Mouse (Mus musculus) gastrocnemius, postnatal 4 days (tissue): ENCODE results near the gene Zfr2. TPM values are rescaled to one million over a fixed set of nuclear protein-coding genes. Genes with fewer than 3 reads are reported as not detected.
"Not testable (repeated sequence)": the region's sequence is repeated elsewhere in the genome, so short reads cannot be mapped to it uniquely, and the experiment has no call there.

Experiments
- DNase-seq, 2 experiments: peaks; one replicate each; pipeline ENCODE4 v3.0.0; 2021 to 2022; ENCODE audit warnings: low spot score in 2 of 2, mixed read lengths in 2 of 2
- total RNA-seq, 2 experiments: library from RNA; stranded (reverse); gene quantifications; 2 replicates each; pipeline ENCODE4 v1.2.3; 2021

The Zfr2 gene
- total RNA-seq, 2 experiments from 2014 or later = 4.3 to 5.6 TPM

DNA sequence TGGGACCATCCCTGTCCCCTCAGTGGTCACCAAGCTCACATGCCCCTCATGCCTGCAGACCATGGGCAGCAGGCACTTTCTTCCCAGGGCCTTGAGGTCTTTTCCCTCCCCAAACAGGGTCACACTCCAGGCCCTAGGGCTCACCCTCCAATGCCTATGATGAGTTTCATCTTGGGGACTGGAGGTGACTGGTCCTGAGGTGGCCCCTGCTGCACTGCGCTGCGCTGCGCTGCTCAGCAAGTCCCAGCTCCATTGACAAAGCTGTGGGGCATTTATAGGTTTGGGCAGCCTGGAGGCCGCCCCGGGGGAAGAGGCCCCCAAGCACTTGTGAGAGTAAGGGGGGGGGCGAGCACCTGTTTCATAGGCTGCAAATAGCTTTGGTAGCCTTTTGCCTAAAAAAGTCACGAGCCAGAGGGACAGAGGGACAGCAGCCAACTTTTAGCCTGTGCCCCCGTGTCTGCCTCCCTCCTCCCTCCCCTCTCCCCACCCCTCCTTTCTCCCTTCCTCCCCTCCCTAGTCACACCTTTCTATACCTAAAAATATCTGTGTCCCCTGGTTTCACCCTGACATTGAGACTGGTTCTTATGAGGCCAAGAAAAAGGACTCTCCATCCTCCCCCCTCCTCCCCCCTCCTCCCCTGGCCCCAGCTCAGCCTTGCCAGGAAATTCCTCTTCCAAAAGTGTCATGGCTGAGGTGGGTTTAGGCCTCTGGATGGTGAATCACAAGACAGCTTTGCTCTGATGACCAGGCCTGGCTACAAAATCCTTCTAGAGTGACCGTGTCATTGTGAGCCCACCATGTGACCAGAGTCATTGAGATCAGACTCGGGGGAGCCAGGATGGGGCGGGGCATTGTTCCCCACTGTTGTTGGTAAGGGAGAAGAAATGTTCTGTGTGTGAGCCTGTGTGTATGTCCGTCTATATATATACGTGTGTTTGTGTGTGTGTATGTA, 30.9 kb upstream of the Zfr2 start, which contains the start of gene Nmrk2:
TSS of gene Nmrk2 (minus strand) at position 245 of the 952 bp plus-strand sequence.
- DNase-seq = no peak

DNA sequence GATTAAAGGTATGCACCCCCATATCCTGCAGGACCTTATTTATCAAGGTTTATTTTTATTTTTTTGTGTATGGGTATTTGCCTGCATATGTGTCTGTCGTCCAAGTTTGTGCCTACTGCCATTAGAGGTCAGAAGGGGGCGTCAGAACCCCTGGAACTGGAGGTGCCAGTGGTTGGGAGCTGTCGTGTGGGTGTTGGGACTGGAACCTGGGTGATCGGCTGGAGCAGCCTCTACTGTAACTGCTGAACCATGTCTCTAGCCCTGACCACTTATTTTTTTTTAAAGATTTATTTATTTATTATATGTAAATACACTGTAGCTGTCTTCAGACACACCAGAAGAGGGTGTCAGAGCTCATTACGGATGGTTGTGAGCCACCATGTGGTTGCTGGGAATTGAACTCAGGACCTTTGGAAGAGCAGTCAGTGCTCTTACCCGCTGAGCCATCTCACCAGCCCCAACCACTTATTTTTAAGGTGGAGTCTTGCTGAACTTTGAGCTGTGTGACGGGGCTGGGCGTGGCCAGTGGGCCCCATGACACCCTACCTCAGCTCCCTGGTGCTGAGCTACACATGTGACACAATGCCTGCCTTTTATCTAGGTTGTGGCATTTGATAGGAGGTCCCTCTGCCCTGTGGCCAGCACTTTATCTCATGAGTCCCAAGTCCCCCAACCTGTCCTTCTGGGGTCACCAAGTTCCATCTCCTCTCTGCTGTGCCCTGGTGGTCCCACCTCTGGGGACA, 29.8 kb upstream of the Zfr2 start:
- no peak for DNase-seq

DNA sequence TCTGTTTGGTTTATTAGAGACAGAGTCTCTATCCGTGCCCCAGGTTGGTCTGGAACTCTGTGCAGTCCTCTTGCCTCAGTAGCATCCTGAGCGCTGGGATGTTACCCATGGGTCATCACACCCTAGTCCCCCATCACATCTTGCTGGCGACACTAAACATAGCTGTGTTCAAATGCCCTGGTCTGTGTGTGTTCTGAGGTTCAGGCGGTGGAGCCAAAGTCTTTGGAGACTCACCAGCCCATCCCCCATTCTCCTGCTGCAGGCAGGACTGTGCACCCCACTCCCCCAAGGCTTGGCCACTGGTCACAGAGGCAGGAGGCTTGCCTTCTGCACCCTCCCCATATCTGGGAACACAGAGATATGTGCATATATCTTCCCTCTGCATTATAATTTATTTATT, 28.8 kb upstream of the Zfr2 start:
- DNase-seq = no peak

DNA sequence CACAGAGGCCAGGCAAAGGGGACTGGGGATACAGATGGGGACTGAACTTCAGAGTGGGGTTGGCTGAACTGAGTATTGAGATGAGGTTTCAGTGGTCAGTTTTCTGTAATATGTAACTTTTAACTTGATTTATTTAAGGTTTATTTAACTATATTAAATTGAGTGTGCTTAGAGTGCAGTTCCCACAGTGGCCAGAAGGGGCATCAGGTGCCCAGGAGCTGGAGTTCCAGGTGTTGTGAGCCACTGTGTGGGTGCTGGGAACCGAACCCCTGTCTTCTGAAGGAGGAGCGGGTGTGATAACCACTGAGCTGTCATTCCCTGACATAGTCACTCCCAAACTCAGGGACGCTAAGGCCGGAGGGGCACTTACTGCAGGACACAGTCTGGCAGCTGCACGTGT, 22.8 kb upstream of the Zfr2 start:
- DNase-seq = no peak

DNA sequence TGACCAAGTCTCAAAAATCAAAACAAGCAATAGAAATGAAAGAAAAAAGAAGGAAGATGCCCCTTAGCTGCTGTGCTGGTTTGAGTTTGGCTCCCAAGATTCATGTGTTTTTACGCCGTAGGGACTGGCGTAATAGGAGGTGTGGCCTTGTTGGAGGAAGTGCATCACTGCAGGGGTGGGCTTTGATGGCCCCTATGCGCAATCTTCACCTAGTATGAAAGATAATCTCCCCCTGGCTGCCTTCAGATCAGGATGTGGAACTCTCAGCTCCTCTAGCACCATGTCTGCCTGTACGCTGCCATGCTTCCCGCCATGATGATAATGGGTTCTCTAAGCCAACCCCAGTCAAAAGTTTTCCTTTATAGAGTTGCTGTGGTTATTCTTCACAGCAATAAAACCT, 16.7 kb upstream of the Zfr2 start:
- no peak for DNase-seq

DNA sequence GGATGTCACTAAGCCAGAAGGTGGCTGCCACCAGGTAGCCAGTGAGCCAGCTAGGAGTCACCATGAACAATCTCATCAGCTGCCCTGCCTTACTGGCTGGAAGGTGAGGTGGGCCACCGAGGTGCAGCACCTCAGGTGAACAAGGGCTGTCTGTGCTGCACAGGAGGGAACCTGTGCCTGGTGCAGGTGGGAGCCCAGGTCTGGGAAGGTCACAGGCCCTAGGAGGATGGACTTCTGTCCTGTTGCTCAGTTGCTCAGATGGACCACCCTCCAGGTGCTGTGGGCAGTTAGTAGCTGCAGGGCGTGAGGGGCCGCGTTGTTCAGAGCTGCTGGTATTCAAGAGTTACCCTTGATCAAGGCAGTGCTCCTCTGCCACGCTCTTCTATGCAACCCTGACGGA, 16.1 kb upstream of the Zfr2 start:
- DNase-seq = no peak

DNA sequence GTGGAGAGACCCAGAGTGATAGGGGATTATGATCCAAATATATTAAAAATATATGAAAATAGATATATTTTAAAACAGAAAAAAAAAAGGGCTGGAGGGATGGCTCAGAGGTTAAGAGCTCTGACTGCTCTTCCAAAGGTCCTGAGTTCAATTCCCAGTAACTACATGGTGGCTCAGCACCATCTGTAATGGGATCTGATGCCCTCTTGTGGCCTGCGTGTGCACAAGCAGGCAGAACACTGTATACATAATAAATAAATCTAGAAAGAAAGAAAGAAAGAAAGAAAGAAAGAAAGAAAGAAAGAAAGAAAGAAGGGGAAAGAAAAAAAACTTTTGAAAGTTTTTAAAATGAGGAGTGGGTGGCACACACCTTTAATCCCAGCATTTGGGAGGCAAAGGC, 15.7 kb upstream of the Zfr2 start:
- not testable (repeated sequence) for DNase-seq

DNA sequence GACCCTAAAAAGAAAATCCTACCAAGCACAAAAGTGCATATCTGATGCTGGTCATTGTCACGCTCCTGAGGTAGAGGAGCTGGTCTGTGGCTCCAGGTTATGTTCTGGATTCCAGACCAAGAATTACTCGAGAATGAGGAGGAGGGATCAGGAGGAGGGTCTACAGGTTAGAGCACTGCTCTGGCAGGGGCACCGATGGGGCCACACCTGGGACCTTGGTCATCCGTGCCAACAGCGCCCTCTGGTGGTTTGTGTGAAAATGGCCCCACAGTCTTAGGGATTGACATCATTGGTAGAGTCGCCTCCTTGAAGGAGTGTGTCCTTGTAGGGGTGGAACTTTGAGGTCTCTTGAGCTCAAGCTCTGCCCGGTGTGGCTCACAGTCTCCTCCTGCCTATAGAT, 15.0 kb upstream of the Zfr2 start:
- peak in 1 of 2 experiments; percentile 63 for DNase-seq

DNA sequence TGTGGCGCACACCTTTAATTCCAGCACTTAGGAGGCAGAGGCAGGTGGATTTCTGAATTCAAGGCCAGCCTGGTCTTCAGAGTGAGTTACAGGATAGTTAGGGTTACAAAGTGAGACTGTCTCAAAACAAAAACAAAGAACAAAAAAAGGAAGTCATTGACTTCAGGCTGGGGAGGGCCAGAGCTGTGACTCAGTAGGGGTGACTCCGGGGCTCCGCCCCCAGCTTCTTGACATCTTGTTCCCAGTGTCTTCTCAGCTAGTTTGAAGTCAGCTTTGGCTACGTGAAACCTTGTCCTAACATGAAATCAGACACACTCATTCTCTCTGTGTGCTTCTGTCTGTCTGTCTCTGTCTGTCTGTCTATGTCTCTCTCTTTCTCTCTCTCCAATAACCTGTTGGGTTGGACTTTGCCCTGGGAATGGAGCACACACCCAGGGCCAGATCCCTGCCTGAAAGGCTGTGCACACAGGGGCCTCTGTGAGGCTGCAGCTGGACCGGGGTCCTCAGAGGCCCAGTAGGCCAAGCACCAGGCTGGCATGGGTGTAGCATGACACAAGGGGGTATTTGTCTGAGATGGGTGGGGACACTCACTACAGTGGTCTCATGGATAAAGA, 11.4 kb upstream of the Zfr2 start:
- DNase-seq = no peak

DNA sequence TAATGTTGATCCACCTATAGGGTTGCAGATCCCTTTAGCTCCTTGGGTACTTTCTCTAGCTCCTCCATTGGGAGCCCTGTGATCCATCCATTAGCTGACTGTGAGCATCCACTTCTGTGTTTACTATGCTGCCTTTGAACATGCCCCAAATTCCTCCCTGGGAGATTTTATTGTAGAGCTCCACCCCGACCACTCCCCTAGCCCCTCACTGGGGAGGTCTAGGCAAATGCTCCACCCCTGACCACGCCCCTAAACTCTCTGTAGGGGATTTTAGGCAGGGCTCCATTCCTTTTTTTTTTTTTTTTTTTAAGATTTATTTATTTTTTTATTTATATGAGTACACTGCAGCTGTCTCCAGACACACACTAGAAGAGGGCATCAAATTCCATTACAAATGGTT, 9.2 kb upstream of the Zfr2 start:
- DNase-seq = not testable (repeated sequence)

DNA sequence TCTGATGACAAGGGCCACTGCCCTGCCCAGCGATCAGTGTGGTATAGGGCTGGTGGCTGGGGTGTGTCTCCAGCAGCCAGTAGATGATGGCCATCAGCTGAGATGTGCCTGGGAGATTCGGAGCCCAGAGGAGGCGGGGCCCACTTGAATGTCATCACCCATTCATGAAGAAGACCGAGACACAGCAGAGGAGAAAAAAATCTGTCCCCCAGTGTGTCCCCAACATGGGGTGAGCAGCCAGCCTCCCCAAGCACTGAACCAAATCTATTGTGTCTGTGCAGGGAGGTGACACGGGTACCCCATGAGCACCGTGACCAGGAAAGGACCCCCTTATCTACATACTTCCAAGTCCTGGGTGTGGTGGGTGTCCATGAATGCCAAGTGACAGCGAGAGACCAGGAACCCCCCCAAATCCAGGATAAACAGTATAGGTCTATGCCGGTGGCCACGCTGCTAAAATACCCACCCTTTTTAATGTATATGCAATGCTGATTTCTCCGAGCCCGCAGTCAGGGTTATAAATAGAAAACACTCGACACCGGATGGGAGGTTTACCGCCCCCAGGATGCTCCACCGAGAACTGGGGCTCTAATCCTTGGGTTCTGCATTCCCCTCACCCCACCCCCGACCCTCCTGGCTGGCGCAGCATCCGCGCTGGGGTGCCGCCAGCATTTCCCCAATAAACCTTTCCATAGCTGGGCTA, 3.1 kb upstream of the Zfr2 start:
- no peak for DNase-seq

DNA sequence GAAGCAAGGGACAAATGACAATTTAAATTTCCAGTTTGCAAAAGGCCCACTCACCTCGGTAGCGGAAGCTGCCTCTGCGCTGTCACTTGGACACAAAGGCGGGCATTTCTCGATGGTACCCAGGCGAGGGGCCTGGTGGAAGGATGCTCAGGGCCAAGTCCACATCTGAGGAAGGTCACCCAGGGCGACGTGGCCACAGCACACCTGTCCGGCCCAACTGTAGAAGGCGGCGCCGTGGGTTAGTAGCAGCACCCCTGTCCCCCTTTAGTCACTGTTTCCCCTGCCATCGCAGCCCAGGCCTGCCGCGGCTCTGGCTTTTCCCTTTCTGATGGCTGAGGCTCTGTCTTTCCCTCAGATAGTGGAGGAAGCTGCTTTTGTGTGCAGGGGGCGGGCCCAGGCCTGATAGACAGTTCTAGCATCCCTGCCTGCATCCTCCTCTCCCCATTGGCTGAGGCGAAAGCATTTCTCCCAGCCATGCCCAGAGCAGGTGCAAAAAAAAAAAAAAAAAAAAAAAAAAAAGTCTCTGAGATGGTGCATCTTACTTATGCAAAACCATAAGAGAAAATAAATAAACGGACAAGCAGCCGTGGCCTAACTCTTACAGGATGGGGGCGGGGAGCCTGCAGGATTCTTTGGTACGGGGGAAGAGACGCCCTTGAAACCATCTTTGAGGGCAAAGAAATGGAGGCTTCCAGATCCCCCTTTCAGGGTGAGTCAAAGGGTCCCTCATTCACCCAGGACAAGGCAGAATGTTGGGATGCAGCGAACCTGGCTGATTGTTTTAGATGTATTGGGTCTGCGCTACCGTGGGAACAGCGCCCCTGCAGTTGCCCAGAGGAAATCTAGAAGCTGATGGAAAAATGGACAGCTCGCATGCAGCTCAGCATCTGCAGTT, 2.3 kb upstream of the Zfr2 start, which contains the start of gene Atcay:
TSS of gene Atcay (minus strand) at position 396 of the 895 bp plus-strand sequence.
- DNase-seq = no peak

DNA sequence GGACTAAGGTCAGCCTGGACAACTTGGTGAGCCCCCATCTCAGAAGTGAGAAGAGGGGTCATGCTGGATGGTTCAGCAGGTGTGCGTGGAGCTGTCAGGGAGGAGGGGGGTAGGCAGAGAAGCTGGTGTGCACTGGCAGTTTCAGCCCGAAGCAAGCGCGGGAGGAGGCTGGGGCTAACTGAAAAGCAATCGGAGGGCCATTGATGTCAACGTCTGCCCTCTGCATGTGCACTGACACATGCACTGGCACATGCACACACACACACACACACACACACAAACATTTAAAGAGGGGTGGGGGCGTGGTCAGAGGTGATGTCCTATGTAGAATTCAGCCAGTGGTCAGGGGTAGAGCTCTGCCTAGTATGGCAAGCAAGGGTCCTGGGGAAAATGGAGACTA, 1.5 kb upstream of the Zfr2 start:
- no peak for DNase-seq

DNA sequence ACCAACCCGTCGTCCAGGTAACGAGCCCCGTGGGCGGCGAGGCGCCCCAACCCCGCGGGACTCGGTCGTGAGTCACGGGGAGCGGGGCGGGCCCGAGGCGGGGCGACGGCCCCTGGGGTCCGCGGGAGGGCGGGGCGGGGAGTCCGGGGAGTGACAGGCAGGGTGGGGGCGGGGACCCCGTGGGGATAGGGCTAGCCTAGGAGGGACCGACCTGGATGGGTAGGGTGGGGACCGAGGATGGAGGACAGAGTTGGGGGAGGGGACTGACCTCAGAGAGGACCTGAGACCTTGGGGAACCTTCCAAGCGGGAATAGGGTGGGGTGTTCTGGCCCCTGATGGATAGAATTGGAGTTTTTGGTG, 251 bp downstream of the Zfr2 start:
- DNase-seq = no peak

DNA sequence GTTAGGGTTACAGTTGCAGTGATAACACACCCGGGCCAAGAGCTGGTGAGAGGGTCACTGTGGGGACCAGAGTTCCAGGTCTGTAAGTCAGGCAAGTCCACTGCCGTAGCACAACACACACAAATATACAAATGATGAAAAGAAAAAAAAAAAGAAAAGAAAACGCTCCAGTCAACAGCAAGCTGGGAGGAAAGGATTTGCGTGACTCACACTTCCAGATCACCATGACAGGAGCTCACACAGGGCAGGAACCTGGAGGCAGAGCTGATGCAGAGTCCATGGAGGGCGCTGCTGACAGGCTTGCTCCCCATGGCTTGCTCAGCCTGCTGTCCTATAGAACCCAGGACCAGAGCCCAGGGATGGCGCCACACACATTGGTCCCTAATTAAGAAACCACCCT, 1.3 kb downstream of the Zfr2 start:
- DNase-seq = no peak

DNA sequence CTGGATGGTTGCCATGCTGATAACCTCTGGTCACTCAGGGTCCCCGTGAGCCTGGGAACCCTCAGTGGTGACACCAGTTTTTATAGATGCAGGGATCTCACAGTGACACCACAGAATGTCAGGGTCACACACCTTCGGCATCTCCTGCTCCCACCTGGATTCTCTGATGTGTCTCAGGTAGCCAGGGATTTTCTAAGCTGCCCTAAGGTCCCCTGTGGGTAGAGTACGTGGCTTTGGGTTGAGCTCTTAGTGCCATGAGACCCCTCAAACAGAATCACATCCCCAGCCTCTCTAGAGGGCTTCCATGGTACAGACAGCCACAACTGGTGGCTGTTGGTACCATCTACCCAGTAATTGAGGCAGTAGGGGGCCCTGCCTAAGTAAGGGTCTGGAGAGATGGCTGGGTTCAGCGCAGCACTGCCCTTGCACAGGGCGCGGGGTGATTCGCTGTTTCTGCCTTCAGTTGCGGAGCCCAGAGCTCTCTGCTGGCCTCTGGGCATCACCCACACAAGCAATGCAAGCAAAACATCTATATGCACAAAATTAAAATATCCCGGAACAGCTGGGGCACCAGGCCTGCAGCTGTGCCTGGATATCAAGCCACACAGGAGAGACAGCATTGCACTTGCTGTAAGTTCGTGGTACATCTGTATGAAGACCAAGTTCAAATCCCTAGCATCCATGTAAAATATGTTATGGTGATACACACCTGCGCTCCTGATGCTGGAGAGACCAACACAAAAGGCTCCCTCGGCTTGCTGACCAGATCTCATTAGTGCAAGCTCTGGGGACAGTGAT, 3.7 kb downstream of the Zfr2 start:
- no peak for DNase-seq

DNA sequence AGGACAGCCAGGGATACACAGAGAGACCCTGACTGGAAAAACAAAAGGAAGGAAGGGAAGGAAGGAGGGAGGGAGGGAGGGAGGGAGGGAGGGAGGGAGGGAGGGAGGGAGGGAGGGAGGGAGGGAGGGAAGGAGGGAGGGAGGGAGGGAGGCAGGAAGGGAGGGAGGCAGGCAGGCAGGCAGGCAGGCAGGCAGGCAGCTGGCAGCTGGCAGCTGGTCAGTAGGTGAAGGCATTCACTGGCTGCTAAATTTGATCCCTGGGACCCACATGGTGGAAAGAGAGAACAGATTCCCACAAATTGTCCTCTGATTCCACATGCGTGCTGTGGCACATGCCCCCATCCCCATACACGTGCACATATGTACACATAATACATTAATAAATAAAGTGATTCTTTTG, 5.7 kb downstream of the Zfr2 start:
- no peak for DNase-seq

DNA sequence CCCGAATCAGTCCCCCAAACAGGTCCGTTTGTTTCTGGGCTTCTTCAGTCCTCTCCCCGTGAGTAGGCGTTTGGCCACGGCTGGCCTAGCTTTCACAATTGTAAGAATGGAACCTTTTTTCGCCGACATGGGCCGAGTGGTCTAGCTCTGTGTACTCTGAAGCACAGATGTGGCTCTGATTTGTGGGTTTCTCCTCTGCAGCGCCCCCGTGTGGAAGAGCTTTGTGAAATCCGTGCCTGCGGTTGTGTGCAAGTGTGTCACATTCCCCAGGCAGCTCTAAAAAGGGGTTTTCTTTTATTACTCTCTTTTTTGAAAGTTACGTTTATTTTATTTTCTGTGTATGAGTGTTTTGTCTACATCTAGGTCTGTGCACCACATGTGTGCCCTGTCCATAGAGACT, 7.9 kb downstream of the Zfr2 start:
- DNase-seq = peak in 1 of 2 experiments; percentile 57

DNA sequence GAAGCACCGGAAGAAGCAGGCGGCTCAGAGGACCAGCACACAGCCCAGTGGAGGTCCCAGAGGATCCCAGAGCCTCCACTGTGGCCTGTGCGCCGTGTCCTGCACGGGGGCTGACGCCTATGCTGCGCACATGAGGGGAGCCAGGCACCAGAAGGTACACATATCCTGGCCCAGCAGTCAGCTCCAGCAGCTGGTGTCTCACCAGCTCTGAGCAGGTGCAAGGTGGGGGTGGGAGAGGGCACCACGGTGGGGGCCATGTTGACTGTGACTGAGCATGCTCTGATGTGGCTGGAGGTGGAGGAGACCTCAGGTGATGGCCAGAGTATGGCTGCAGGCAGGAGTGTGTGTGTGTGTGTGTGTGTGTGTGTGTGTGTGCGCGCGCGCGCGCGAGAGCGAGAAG, 9.1 kb downstream of the Zfr2 start:
- DNase-seq = no peak
